Mouse (Mus musculus) MEL (cell line): ENCODE results near the gene Hexim2.

Experiments used
- CTCF ChIP-seq, 3 experiments: IDR thresholded peaks in 2 of 3; conservative IDR thresholded peaks in 1 of 3; 2 replicates each; pipeline ENCODE4 v1.5.1; 2011 to 2012; ENCODE audit warnings: low read length in 3 of 3, low read depth in 2 of 3, mild to moderate bottlenecking in 2 of 3, improper control_type of control experiment in 1 of 3, inconsistent platforms in 1 of 3, mixed read lengths in 1 of 3, moderate library complexity in 1 of 3; ENCODE audit not compliant: control insufficient read depth in 1 of 3, insufficient read depth in 1 of 3, poor library complexity in 1 of 3, severe bottlenecking in 1 of 3
- E2F4 ChIP-seq: IDR thresholded peaks from 2 replicates; pipeline ENCODE4 v1.6.1; 2011; ENCODE audit warnings: low read depth, low read length, improper control_type of control experiment, borderline replicate concordance
- GATA1 ChIP-seq: IDR thresholded peaks from 2 replicates; pipeline ENCODE4 v1.6.1; 2011; ENCODE audit warnings: low read depth, low read length, improper control_type of control experiment
- HCFC1 ChIP-seq: IDR thresholded peaks from 2 replicates; pipeline ENCODE4 v1.6.1; 2012; ENCODE audit warnings: low read depth, mild to moderate bottlenecking, inconsistent platforms, low read length, improper control_type of control experiment, moderate library complexity
- JUND ChIP-seq: IDR thresholded peaks from 2 replicates; pipeline ENCODE4 v1.6.1; 2011; ENCODE audit warnings: low read depth, mild to moderate bottlenecking, improper control_type of control experiment, low read length
- MAX ChIP-seq: IDR thresholded peaks from 2 replicates; pipeline ENCODE4 v1.6.1; 2011; ENCODE audit warnings: low read length, improper control_type of control experiment
- MXI1 ChIP-seq: IDR thresholded peaks from 2 replicates; pipeline ENCODE4 v1.6.1; 2011; ENCODE audit warnings: mild to moderate bottlenecking, low read depth, low read length, improper control_type of control experiment
- MYC ChIP-seq: IDR thresholded peaks from 2 replicates; pipeline ENCODE4 v1.6.1; 2011; ENCODE audit warnings: low read depth, mild to moderate bottlenecking, low read length, improper control_type of control experiment, moderate library complexity
- POLR2A ChIP-seq, 2 experiments: IDR thresholded peaks; 2 replicates each; pipeline ENCODE4 v1.6.1; 2011 to 2012; ENCODE audit warnings: low read length in 2 of 2, mild to moderate bottlenecking in 2 of 2, control low read depth in 1 of 2, improper control_type of control experiment in 1 of 2, low read depth in 1 of 2, moderate library complexity in 1 of 2; ENCODE audit not compliant: control insufficient read depth in 1 of 2, insufficient read depth in 1 of 2, poor library complexity in 1 of 2
- SMC3 ChIP-seq: IDR thresholded peaks from 2 replicates; pipeline ENCODE4 v1.6.1; 2011; ENCODE audit warnings: low read depth, low read length, improper control_type of control experiment
- TAL1 ChIP-seq: IDR thresholded peaks from 2 replicates; pipeline ENCODE4 v1.6.1; 2012; ENCODE audit warnings: mild to moderate bottlenecking, inconsistent platforms, low read length, moderate library complexity, mixed read lengths
- USF1 ChIP-seq: IDR thresholded peaks from 2 replicates; pipeline ENCODE4 v1.6.1; 2014; ENCODE audit warnings: low read depth, mild to moderate bottlenecking, inconsistent platforms, low read length, improper control_type of control experiment, moderate library complexity
- ZNF384 ChIP-seq: IDR thresholded peaks from 2 replicates; pipeline ENCODE4 v1.6.1; 2012; ENCODE audit warnings: low read depth, mild to moderate bottlenecking, inconsistent platforms, low read length, improper control_type of control experiment

DNA sequence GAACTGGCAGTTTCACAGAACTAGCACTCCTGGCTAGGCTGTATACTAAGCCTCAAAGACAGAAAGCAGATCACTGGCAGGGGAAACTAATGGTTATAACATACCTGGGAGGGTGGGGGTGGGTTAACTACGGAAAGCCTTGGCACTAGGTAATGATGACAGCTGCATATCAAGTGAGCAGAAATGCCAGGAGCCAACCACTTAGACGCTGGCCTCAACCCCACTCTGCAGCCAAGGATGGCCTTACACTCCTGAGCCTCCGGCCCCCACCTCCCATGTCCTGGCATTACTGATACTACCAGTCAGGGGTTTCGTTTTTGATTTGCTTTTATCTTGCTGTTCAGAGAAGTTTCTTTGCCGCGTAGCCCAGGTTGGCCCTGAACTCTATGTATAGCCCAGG, 36.4 kb upstream of the Hexim2 start:
- TF ChIP-seq MXI1 (no peak), MYC (no peak), POLR2A (IDR thresholded peaks at IDR 0.05; ENCODE audit: control insufficient read depth in 1 of 2, insufficient read depth in 1 of 2, low read depth in 1 of 2, low read length in 2 of 2, poor library complexity in 1 of 2) (no peak), E2F4 (no peak), CTCF (IDR thresholded peaks at IDR 0.05 in 2 of 3, conservative IDR thresholded peaks at IDR 0.05 in 1 of 3; ENCODE audit: control insufficient read depth in 1 of 3, insufficient read depth in 1 of 3, low read depth in 2 of 3, low read length in 3 of 3, poor library complexity in 1 of 3, severe bottlenecking in 1 of 3) (no peak), USF1 (no peak), MAX (no peak), TAL1 (no peak), HCFC1 (no peak), GATA1 (no peak), JUND (no peak), ZNF384 (no peak), SMC3 (no peak)
